Mouse (Mus musculus): Measurements from ENCODE around the gene Hmga2.

DNA sequence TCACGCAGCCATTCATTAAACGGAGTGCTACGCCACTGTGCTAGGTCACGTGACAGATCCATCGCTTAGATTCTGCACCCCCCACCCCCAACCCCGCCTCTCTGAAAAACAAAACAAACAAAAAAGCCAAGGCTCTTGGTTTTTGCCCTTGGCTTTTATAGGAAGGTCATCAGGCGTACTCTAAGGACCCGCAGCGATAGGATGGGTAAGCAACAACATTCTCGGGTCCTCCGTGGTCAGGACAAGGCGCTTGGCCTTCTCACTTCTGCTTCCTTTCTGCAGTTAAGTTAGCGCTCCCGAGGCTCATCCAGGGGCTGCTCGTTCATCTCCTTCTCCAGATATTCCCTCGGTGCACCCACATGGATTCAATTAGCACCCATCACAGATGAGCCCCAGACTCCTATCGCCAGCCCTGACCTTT is 79.0 kb downstream of the Hmga2 start:
- TF ChIP-seq CTCF (IDR thresholded peaks at IDR 0.05; ENCODE audit: low read depth) (no peak), EP300 (IDR thresholded peaks at IDR 0.05; ENCODE audit: low read depth) (no peak)
